Mouse (Mus musculus) olfactory bulb, adult 2 months (tissue): ENCODE results near the gene Tigd4.

ENCODE experiments used
- CTCF ChIP-seq: fragments of 200-500 bp; IDR thresholded peaks from 2 replicates; pipeline ENCODE4 v1.5.1; 2012; ENCODE audit warnings: low read depth, mild to moderate bottlenecking, low read length, moderate library complexity; ENCODE audit not compliant: insufficient read depth
- POLR2A ChIP-seq: fragments of 200-500 bp; IDR thresholded peaks from 2 replicates; pipeline ENCODE4 v1.6.1; 2012; ENCODE audit warnings: mild to moderate bottlenecking, low read depth, low read length, moderate library complexity; ENCODE audit not compliant: insufficient read depth

GRCm38 (mm10) chr3:84645156-84646006 is 52.0 kb downstream of the Tigd4 start:
- TF ChIP-seq CTCF (no peak), POLR2A (no peak)
